Mouse (Mus musculus) intestine, embryonic 15.5 days (tissue): ENCODE data around the gene Ncoa4. TPM values are rescaled to one million over a fixed set of nuclear protein-coding genes. Genes with fewer than 3 reads are reported as not detected.

Source experiments
- ATAC-seq: fragments of 200-750 bp; cut with Nextera tagmentation; 2 replicates; pipeline ENCODE4 v1.8.0; 2017; ENCODE audit warnings: moderate TSS enrichment, moderate library complexity
- H3K27ac ChIP-seq: fragments of 300-500 bp; sonication (generic); 2 replicates; pipeline ENCODE4 v1.5.1; 2015; ENCODE audit warnings: mild to moderate bottlenecking, inconsistent platforms
- H3K27me3 ChIP-seq: fragments of 300-500 bp; sonication (generic); replicated peaks from 2 replicates; pipeline ENCODE4 v1.6.1; 2015; ENCODE audit warnings: inconsistent platforms
- H3K36me3 ChIP-seq: fragments of 300-500 bp; sonication (generic); 2 replicates; pipeline ENCODE4 v1.6.1; 2015; ENCODE audit warnings: inconsistent platforms
- H3K4me1 ChIP-seq: fragments of 300-500 bp; sonication (generic); replicated peaks from 2 replicates; pipeline ENCODE4 v1.6.1; 2015; ENCODE audit warnings: inconsistent platforms
- H3K4me2 ChIP-seq: fragments of 300-500 bp; sonication (generic); replicated peaks from 2 replicates; pipeline ENCODE4 v1.6.1; 2015; ENCODE audit warnings: mild to moderate bottlenecking, inconsistent platforms
- H3K4me3 ChIP-seq: fragments of 300-500 bp; sonication (generic); replicated peaks from 2 replicates; pipeline ENCODE4 v1.5.1; 2015; ENCODE audit warnings: inconsistent platforms
- H3K9ac ChIP-seq: fragments of 300-500 bp; sonication (generic); 2 replicates; pipeline ENCODE4 v1.6.1; 2015; ENCODE audit warnings: inconsistent platforms
- H3K9me3 ChIP-seq: fragments of 300-500 bp; sonication (generic); 2 replicates; pipeline ENCODE4 v1.6.1; 2016; ENCODE audit warnings: inconsistent platforms
- WGBS: fragments of 180-500 bp; shearing (Covaris S2); methylation state at CpG from one replicate; pipeline ENCODE4 v1.1.7; 2015; 5-methylcytosine and 5-hydroxymethylcytosine counted together
- polyA plus RNA-seq: library from polyadenylated mRNA; unstranded; fragments of >200 nt; fragmentation: Nextera tagmentation; extraction: Ambion mirVana; gene quantifications from 2 replicates; pipeline ENCODE4 v1.2.1, GENCODE M21; 2015

The Ncoa4 gene
- polyA plus RNA-seq, 1 experiment from 2014 or later, result 166 TPM

DNA sequence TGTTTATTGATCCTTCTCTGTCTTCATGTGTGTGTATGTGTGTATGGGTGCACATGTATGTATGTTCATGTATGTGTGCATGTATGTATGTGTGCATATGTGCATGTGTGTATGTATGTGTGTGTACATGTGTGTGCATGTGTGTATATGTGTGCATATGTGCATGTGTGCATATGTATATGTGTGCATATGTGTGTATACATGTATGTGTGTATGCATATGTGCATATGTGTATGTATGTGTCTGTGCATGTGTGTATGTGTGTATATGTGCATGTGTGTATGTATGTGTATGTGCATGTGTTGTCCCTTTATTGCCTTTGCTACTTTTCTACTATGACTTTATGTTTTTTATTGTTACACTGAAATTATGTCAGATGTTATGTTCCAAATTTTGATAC, 14.9 kb upstream of the Ncoa4 start:
- H3K9me3 ChIP-seq, result no peaks in the 10 kb centered on the region
- H3K27me3 ChIP-seq, result no peaks in the 10 kb centered on the region
- no peak overlapping the region for H3K27ac ChIP-seq
- no peak overlapping the region for H3K9ac ChIP-seq
- no peaks in the 10 kb centered on the region for H3K36me3 ChIP-seq
- no peak overlapping the region for H3K4me3 ChIP-seq
- H3K4me2 ChIP-seq, result no peak overlapping the region
- ATAC-seq, result no peak
- H3K4me1 ChIP-seq, result no peaks in the 10 kb centered on the region

GRCm38 (mm10) chr14:32145401-32145800, 14.3 kb upstream of the Ncoa4 start:
- WGBS, result 62% methylated on average over 4 of the region's 4 CpGs
- Histone ChIP-seq H3K27ac (no peak overlapping the region), H3K9ac (no peak overlapping the region), H3K4me2 (no peak overlapping the region), H3K4me3 (no peak overlapping the region), H3K27me3 (no peaks in the 10 kb centered on the region), H3K4me1 (no peaks in the 10 kb centered on the region), H3K36me3 (no peaks in the 10 kb centered on the region), H3K9me3 (no peaks in the 10 kb centered on the region)
- no peak for ATAC-seq

GRCm38 (mm10) chr14:32145809-32146511, 13.7 kb upstream of the Ncoa4 start:
- WGBS, result 62% methylated on average over 7 of the region's 7 CpGs
- Histone ChIP-seq H3K4me1 (no peaks in the 10 kb centered on the region), H3K27ac (no peak overlapping the region), H3K9me3 (no peaks in the 10 kb centered on the region), H3K4me3 (no peak overlapping the region), H3K9ac (no peak overlapping the region), H3K4me2 (no peak overlapping the region), H3K27me3 (no peaks in the 10 kb centered on the region), H3K36me3 (no peaks in the 10 kb centered on the region)
- peak; percentile 61 for ATAC-seq

GRCm38 (mm10) chr14:32146578-32146977, 13.1 kb upstream of the Ncoa4 start:
- no peak for ATAC-seq
- Histone ChIP-seq H3K4me1 (no peaks in the 10 kb centered on the region), H3K36me3 (no peaks in the 10 kb centered on the region), H3K9me3 (no peaks in the 10 kb centered on the region), H3K9ac (no peak overlapping the region), H3K4me2 (no peak overlapping the region), H3K4me3 (no peak overlapping the region), H3K27ac (no peak overlapping the region), H3K27me3 (no peaks in the 10 kb centered on the region)
- 60% methylated on average over 2 of the region's 2 CpGs for WGBS

DNA sequence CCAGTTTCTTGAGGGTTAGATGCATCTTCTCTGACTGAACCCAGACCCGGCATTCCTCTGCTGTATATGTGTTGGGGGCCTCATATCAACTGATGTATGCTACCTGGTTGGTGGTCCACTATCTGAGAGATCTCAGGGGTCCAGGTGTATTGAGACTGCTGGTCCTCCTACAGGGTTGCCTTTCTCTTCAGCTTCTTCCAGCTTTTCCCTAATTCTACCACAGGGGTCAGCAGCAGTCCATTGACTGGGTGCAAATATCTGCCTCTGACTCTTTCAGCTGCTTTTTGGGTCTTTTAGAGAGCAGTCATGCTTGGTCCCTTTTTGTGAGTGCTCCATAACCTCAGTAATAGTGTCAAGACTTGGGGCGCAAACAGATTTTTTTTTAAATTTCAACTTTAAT, 8.8 kb upstream of the Ncoa4 start:
- no peaks in the 10 kb centered on the region for H3K36me3 ChIP-seq
- no peaks in the 10 kb centered on the region for H3K27me3 ChIP-seq
- no peak overlapping the region for H3K4me3 ChIP-seq
- H3K4me2 ChIP-seq, result no peak overlapping the region
- H3K9me3 ChIP-seq, result no peaks in the 10 kb centered on the region
- no peak overlapping the region for H3K9ac ChIP-seq
- H3K27ac ChIP-seq, result no peak overlapping the region
- ATAC-seq, result no peak
- no peaks in the 10 kb centered on the region for H3K4me1 ChIP-seq
- 90% methylated on average over 2 of the region's 2 CpGs for WGBS

DNA sequence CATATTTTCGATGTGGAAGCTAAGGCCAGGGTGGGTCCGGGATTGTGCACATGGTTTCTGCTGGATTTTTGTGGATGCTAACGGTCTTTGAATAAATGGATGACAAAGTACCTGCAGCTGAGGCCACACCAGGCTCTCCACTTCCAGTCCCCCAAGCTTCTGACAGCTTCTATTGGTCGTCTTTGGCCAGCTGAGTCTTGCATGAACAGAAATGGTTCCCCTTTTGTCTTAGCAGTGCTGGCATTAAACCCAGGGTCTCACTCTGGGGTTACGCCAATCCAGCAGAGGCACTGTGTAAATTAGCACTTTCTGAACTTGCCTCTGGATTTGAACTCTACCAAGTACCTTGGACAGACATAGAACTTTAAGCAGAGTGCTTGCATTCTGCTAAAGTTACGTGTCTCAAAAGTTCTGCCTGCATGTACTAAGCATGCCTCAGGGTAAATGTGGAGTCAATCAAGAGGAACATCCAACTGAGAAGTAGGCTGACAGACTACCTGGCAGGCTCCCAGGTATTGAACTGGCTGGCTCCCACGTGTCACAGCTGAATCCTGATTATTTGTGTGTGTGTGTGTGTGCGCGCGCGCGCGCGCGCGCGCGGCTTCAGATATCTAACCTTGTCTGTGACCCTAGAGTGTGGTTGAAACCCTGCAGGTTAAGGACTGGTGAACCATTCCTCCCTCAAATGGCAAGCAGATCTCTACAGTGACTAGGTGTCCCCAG, 7.3 kb upstream of the Ncoa4 start:
- Histone ChIP-seq H3K4me2 (no peak overlapping the region), H3K9ac (no peak overlapping the region), H3K4me1 (no peaks in the 10 kb centered on the region), H3K9me3 (no peaks in the 10 kb centered on the region), H3K36me3 (no peaks in the 10 kb centered on the region), H3K4me3 (no peak overlapping the region), H3K27ac (no peak overlapping the region), H3K27me3 (no peaks in the 10 kb centered on the region)
- ATAC-seq, result no peak
- 92% methylated on average over 18 of the region's 18 CpGs for WGBS

DNA sequence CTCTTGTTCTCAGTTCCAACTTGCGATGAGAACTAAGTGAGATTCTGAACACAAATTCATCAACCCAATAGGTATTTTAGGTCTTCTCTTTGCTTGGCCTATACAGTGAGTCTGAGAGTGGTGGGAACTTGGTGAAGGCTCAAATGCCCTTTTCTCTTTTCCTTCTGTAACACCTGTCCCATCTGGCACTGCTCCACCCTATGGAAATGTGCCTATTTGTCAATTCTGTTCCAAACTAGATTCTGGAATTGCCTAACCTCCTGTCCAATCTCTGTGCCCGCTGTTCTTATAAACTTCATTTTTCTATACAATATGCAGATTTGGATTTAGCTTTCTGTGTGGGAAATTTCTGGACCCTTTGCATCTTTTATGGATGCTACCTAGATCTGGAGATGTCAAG, 6.5 kb upstream of the Ncoa4 start:
- Histone ChIP-seq H3K9ac (no peak overlapping the region), H3K9me3 (no peaks in the 10 kb centered on the region), H3K27ac (no peak overlapping the region), H3K36me3 (no peaks in the 10 kb centered on the region), H3K4me2 (no peak overlapping the region), H3K4me1 (no peaks in the 10 kb centered on the region), H3K4me3 (no peak overlapping the region), H3K27me3 (no peaks in the 10 kb centered on the region)
- 93% methylated on average over 2 of the region's 2 CpGs for WGBS
- ATAC-seq, result no peak

DNA sequence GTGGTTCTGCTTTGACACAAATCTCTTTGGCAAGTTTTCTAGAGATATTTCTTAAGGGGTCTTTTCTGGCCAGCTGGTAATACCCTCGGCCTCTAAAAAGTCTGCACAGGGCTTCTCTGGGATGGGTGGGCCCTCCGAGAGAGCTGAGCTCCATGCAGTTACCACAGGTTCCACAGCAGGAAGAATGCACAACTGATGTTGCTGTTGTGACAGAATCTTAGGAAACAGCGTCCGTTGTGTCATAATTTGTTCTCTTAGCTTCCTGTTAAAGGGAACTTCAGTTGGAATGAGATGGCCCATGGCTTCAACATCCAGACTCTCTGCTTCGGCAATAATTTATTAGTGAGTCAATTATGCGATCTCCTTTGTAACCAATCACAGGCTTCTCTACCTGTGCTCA, 4.9 kb upstream of the Ncoa4 start:
- Histone ChIP-seq H3K27ac (no peak overlapping the region), H3K9me3 (no peaks in the 10 kb centered on the region), H3K4me2 (no peak overlapping the region), H3K36me3 (no peaks in the 10 kb centered on the region), H3K27me3 (no peaks in the 10 kb centered on the region), H3K4me1 (0 out of 2 replicates have a peak, but pooled peaks cover 3% of the 10 kb centered on the region), H3K9ac (no peak overlapping the region), H3K4me3 (no peak overlapping the region)
- ATAC-seq, result no peak
- 88% methylated on average over 6 of the region's 6 CpGs for WGBS

DNA sequence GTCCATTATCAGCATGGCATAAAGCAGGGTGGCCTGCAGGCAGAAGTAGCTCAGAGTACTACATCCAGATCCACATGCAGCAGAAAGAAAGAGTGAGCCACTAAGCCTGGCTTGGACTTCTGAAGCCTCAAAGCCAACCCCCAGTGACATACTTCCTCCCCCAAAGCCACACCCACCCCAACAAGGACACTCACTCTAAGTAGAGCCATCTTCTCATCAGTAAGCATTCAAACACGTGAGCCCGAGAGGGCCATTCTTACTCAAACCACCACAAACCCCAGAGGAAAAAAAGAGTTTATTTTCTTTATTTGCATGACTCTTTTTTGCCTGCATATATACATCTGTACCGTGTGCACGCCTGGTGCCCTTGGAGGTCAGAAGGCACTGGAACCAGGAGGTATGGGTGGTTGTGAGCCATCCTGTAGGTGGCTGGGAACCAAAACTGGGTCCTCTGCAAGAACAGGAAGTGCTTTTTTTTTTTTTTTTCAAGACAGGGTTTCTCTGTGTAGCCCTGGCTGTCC, 455 bp upstream of the Ncoa4 start:
- H3K9me3 ChIP-seq, result no peaks in the 10 kb centered on the region
- peaks cover 10% of the 10 kb centered on the region; the same call in 1 of the 2 replicates for H3K4me1 ChIP-seq
- peak overlapping the region; percentile 69 for H3K4me3 ChIP-seq
- H3K27me3 ChIP-seq, result no peaks in the 10 kb centered on the region
- H3K9ac ChIP-seq, result peak overlapping the region; percentile 26
- peak overlapping the region; percentile 41; the same call in 1 of the 2 replicates for H3K27ac ChIP-seq
- H3K36me3 ChIP-seq, result no peaks in the 10 kb centered on the region
- peak; percentile 27 for ATAC-seq
- WGBS, result 28% methylated on average over 4 of the region's 4 CpGs
- H3K4me2 ChIP-seq, result peak overlapping the region; percentile 70

DNA sequence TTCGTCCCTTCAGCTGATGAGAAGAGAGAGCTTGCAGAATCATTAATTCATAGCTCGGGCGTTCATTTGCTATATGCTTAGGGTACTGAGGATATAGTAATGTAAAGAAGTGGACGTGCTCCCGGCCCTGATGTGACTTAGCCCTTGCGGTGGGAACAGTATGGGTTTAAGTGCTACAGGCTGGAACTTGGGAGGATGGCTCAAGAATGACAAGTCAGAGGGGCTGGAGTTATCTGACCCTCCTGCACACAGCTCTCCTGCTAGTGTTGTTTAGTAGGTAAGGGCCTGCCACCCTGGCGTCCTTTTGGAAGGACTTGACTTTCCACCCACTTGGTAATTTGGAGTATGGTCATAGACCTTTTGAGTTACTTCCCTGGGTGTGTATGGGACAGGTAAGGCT, 898 bp downstream of the Ncoa4 start:
- H3K4me1 ChIP-seq, result peaks cover 18% of the 10 kb centered on the region
- H3K36me3 ChIP-seq, result no peaks in the 10 kb centered on the region
- no peak for ATAC-seq
- H3K27ac ChIP-seq, result peak overlapping the region; percentile 84
- peak overlapping the region; percentile 70 for H3K4me2 ChIP-seq
- WGBS, result 26% methylated on average over 7 of the region's 7 CpGs
- peak overlapping the region; percentile 73 for H3K9ac ChIP-seq
- no peaks in the 10 kb centered on the region for H3K9me3 ChIP-seq
- no peaks in the 10 kb centered on the region for H3K27me3 ChIP-seq
- peak overlapping the region; percentile 69 for H3K4me3 ChIP-seq

DNA sequence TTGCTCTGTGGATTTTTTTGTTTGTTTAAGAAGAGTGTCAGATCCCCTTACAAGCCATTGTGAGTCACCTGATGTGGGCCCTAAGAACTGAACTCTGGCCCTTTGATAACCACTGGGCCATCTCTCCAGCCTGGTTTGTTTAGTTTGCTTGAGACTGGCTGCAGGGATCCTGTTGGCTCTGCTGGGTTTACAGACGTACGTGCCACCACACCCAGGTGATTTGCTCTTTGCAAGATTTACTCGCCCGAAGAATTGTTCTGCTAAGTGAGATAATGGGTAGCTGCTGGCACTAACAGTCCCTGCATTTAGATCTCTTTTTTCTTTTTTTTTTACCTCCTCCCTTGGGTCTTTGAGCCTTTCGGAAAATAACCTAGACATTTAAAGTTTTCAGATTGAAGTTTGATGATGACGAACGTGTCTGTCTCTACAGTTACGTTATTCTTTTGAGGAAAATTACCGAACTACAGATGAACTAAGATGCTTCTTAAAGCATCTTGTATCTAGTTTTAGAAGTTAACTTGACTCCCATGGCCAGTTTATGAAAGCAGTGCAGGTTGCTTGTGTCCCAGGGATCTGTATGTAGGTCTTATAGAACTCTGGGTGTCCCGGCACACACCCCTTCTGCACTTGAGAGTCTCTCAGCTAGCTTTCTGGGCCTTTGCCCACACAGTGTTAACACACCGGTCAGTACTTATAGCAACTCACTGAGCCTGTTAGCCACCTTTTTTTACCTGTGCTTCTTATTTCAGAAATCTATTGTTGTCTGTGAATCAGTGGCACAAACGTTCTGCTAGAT, 1.6 kb downstream of the Ncoa4 start:
- Histone ChIP-seq H3K27ac (peak overlapping the region; percentile 52), H3K27me3 (no peaks in the 10 kb centered on the region), H3K9ac (0 out of 2 replicates have a peak overlapping the region, but pooled peaks have one; percentile 12), H3K9me3 (no peaks in the 10 kb centered on the region), H3K4me2 (peak overlapping the region; percentile 70), H3K36me3 (no peaks in the 10 kb centered on the region), H3K4me3 (peak overlapping the region; percentile 69), H3K4me1 (peaks cover 23% of the 10 kb centered on the region)
- WGBS, result 67% methylated on average over 12 of the region's 12 CpGs
- ATAC-seq, result peak; percentile 65

DNA sequence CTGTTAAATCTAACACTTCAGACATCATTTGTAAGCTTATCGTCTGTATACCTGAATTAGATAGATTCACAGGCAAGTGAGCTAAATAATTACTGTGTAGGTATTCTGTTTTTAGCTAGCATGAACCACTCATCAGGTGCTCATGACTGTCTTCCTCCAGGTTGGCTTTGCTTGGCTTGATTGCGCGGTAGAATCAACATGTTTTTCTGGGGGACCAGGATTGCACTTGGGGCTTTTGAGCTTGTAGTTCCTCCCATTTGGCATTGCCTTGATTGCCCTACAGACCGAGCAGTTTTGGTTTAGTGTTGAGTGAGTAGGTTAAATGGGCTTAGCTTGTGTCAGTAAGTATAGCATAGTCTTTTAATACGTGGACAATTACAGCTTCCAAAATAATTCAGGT, 2.6 kb downstream of the Ncoa4 start:
- H3K27ac ChIP-seq, result no peak overlapping the region
- no peaks in the 10 kb centered on the region for H3K9me3 ChIP-seq
- H3K4me3 ChIP-seq, result 0 out of 2 replicates have a peak overlapping the region, but pooled peaks have one; percentile 69
- H3K36me3 ChIP-seq, result no peaks in the 10 kb centered on the region
- H3K4me2 ChIP-seq, result peak overlapping the region; percentile 70
- H3K4me1 ChIP-seq, result peaks cover 24% of the 10 kb centered on the region
- 89% methylated on average over 5 of the region's 5 CpGs for WGBS
- H3K9ac ChIP-seq, result 0 out of 2 replicates have a peak overlapping the region, but pooled peaks have one; percentile 12
- no peaks in the 10 kb centered on the region for H3K27me3 ChIP-seq
- no peak for ATAC-seq
